Mouse (Mus musculus) liver, embryonic 14.5 days (tissue): ENCODE measurements at regions not wholly inside any gene's neighbourhood (a gene's known extent, or its start where the extent isn't known, plus 50 kb on each side); places are given as distances from the start of the nearest gene placed in this dataset.

Source experiments
- CTCF ChIP-seq: IDR thresholded peaks from 2 replicates; pipeline ENCODE4 v1.5.1; 2016; ENCODE audit warnings: antibody characterized with exemption, low read depth, control low read depth
- EP300 ChIP-seq: IDR thresholded peaks from 2 replicates; pipeline ENCODE4 v1.6.1; 2016; ENCODE audit warnings: antibody characterized with exemption, low read depth

DNA sequence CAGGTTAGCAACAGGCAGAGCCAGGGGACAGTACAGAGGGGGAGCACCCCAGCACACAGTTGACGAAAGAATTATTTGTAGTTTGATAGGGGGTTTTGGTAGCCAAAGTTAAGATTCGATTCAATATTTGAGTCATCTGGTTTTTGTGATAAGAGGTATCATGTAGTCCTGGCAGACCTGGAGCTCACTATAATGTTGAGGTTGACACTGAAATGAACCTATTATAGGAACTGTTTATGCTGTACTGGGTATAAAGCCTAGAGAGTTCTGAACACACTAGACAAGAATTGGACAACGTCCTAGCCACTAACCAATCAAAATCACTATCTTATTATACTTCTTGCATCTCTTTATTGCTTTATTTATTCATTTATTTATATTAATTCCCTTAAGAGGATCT, 284.4 kb upstream of the Thbs1 start:
- TF ChIP-seq CTCF (no peak), EP300 (no peak)
